Mouse (Mus musculus): Measurements from ENCODE around the gene Stox2. TPM values are rescaled to one million over a fixed set of nuclear protein-coding genes. Genes with fewer than 3 reads are reported as not detected.

Stox2 gene
- total and polyA plus RNA-seq, 3 experiments: under 0.01 TPM; not detected in 2

DNA sequence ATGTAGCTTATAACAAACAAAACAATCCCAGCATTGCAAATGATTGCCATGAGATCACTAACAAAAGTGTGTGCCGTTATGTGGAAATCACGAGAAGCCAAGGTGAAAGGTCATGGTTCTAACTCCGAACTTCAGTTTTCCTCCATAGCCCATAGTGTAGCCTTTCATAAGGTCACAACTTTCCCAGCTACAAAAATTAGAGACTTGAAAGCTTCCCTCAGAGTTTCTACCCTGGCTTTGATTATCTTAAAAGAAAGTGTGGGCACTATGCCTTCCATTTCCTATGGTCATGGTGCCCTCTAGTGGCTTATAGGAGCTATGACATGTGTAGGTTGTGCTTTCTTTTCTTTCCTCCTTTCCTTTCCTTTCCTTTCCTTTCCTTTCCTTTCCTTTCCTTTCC, 74.6 kb downstream of the Stox2 start:
- H3K27ac ChIP-seq (ENCODE audit: control insufficient read depth, low read depth, low read length): no peak overlapping the region
- H3K9me3 ChIP-seq (replicated peaks; ENCODE audit: insufficient read depth, low read length): no peaks in the 10 kb centered on the region
- no peak overlapping the region for H3K9ac ChIP-seq (ENCODE audit: control insufficient read depth, low read depth, low read length, poor library complexity, severe bottlenecking)
- DNase-seq (ENCODE audit: low read depth, low spot score): peak; percentile 54
- H3K79me2 ChIP-seq (ENCODE audit: control insufficient read depth, insufficient read depth, low read length, poor library complexity): no peaks in the 10 kb centered on the region
- no peak overlapping the region for H3K4me3 ChIP-seq (ENCODE audit: control insufficient read depth in 1 of 2, insufficient read depth in 1 of 2, low read depth in 2 of 2, low read length in 2 of 2)
- no peaks in the 10 kb centered on the region for H3K4me1 ChIP-seq (ENCODE audit: control insufficient read depth in 1 of 2, insufficient read depth in 2 of 2, low read length in 2 of 2)
- no peaks in the 10 kb centered on the region for H3K27me3 ChIP-seq (ENCODE audit: control insufficient read depth in 1 of 2, insufficient read depth in 2 of 2, low read length in 2 of 2)
- no peaks in the 10 kb centered on the region for H3K36me3 ChIP-seq (ENCODE audit: control insufficient read depth in 1 of 2, insufficient read depth in 2 of 2, low read length in 2 of 2)
- no peak for TF ChIP-seq NRF1 (IDR thresholded peaks at IDR 0.05; ENCODE audit: insufficient read depth, low read depth, low read length, poor library complexity, severe bottlenecking)
- no peak for TF ChIP-seq ZKSCAN1 (IDR thresholded peaks at IDR 0.05; ENCODE audit: low read depth, low read length)
- no peak for TF ChIP-seq KAT2A (conservative IDR thresholded peaks at IDR 0.05; ENCODE audit: low read depth, low read length)
- TF ChIP-seq MXI1 (IDR thresholded peaks at IDR 0.05; ENCODE audit: low read depth, low read length): no peak
- no peak for TF ChIP-seq MYB (IDR thresholded peaks at IDR 0.05; ENCODE audit: low read depth, low read length)
- no peak for TF ChIP-seq ETS1 (IDR thresholded peaks at IDR 0.05; ENCODE audit: low read depth, low read length)
- TF ChIP-seq CHD2 (IDR thresholded peaks at IDR 0.05; ENCODE audit: low read length): no peak
- no peak for TF ChIP-seq MEF2A (IDR thresholded peaks at IDR 0.05; ENCODE audit: extremely low read depth, insufficient replicate concordance, low read depth, low read length, poor library complexity, severe bottlenecking)
- 0 out of 2 replicates have a peak, but pooled peaks have one; percentile 25 for TF ChIP-seq MAX (IDR thresholded peaks at IDR 0.05; ENCODE audit: low read length)
- TF ChIP-seq SMC3 (IDR thresholded peaks at IDR 0.05; ENCODE audit: low read depth, low read length): peak; percentile 74
- no peak for TF ChIP-seq POLR2AphosphoS2 (IDR thresholded peaks at IDR 0.05; ENCODE audit: low read length)
- no peak for TF ChIP-seq NELFE (IDR thresholded peaks at IDR 0.05; ENCODE audit: low read depth, low read length)
- no peak for TF ChIP-seq POLR2AphosphoS5 (IDR thresholded peaks at IDR 0.05; ENCODE audit: borderline replicate concordance, low read depth, low read length)
- TF ChIP-seq CTCF (IDR thresholded peaks at IDR 0.05 in 2 of 3, conservative IDR thresholded peaks at IDR 0.05 in 1 of 3; ENCODE audit: control insufficient read depth in 1 of 3, insufficient read depth in 1 of 3, low read depth in 2 of 3, low read length in 3 of 3, poor library complexity in 1 of 3, severe bottlenecking in 1 of 3): peak; percentile 36 to 81 (median 72)
- TF ChIP-seq E2F4 (IDR thresholded peaks at IDR 0.05; ENCODE audit: borderline replicate concordance, low read depth, low read length): no peak
- TF ChIP-seq ZMIZ1 (IDR thresholded peaks at IDR 0.05; ENCODE audit: low read depth, low read length): no peak
- no peak for TF ChIP-seq MYC (IDR thresholded peaks at IDR 0.05; ENCODE audit: low read depth, low read length)
- TF ChIP-seq TBP (IDR thresholded peaks at IDR 0.05; ENCODE audit: low read depth, low read length): no peak
- TF ChIP-seq RAD21 (IDR thresholded peaks at IDR 0.05; ENCODE audit: low read depth, low read length): peak; percentile 88
- TF ChIP-seq GABPA (IDR thresholded peaks at IDR 0.05; ENCODE audit: low read depth, low read length): no peak
- no peak for TF ChIP-seq SIN3A (IDR thresholded peaks at IDR 0.05; ENCODE audit: low read length)
- no peak for TF ChIP-seq UBTF (IDR thresholded peaks at IDR 0.05; ENCODE audit: borderline replicate concordance, insufficient read depth, low read depth, low read length)
- no peak for TF ChIP-seq MAZ (IDR thresholded peaks at IDR 0.05; ENCODE audit: low read depth, low read length)
- no peak for TF ChIP-seq HCFC1 (IDR thresholded peaks at IDR 0.05; ENCODE audit: low read depth, low read length)
- TF ChIP-seq EP300 (IDR thresholded peaks at IDR 0.05; ENCODE audit: low read depth in 1 of 2, low read length in 2 of 2): no peak
- TF ChIP-seq BHLHE40 (IDR thresholded peaks at IDR 0.05; ENCODE audit: borderline replicate concordance, low read depth, low read length): no peak
- TF ChIP-seq ZC3H11A (IDR thresholded peaks at IDR 0.05; ENCODE audit: low read depth, low read length): peak; percentile 67
- TF ChIP-seq CHD1 (IDR thresholded peaks at IDR 0.05; ENCODE audit: low read depth, low read length): no peak

Data from MEL (cell line).